Mouse (Mus musculus): ENCODE results near the gene Luc7l2.

- no peak for TF ChIP-seq CTCF (IDR thresholded peaks at IDR 0.05; ENCODE audit: borderline replicate concordance, insufficient read depth, low read length)
- TF ChIP-seq POLR2A (IDR thresholded peaks at IDR 0.05; ENCODE audit: low read depth, low read length) = no peak
Measured at GRCm38 (mm10) chr6:38609892-38610291, 58.8 kb downstream of the Luc7l2 start.

Data from embryonic fibroblast, embryonic 13.5 days (primary cell).